Mouse (Mus musculus) MEL (cell line): Measurements from ENCODE around the gene Abcc5. TPM values are rescaled to one million over a fixed set of nuclear protein-coding genes. Genes with fewer than 3 reads are reported as not detected.

Source experiments
- DNase-seq: peaks from one replicate; pipeline ENCODE4 v3.0.0; 2011; ENCODE audit warnings: low read depth, low spot score
- H3K27ac ChIP-seq: 2 replicates; pipeline ENCODE4 v1.5.1; 2012; ENCODE audit warnings: low read depth, mild to moderate bottlenecking, control low read depth, low read length, moderate library complexity; ENCODE audit not compliant: control insufficient read depth
- H3K27me3 ChIP-seq, 2 experiments: fragments of 150-350 bp in 1 of 2; sonication (generic) in 1 of 2; 2 replicates each; pipeline ENCODE4 v1.6.1; 2012; ENCODE audit warnings: low read length in 2 of 2, mild to moderate bottlenecking in 2 of 2, improper control_type of control experiment in 1 of 2, moderate library complexity in 1 of 2; ENCODE audit not compliant: insufficient read depth in 2 of 2, control insufficient read depth in 1 of 2
- H3K36me3 ChIP-seq, 2 experiments: 2 replicates each; pipeline ENCODE4 v1.6.1; 2012 to 2014; ENCODE audit warnings: low read length in 2 of 2, improper control_type of control experiment in 1 of 2, inconsistent platforms in 1 of 2, mild to moderate bottlenecking in 1 of 2; ENCODE audit not compliant: insufficient read depth in 2 of 2, control insufficient read depth in 1 of 2
- H3K4me1 ChIP-seq, 2 experiments: fragments of 150-350 bp in 1 of 2; sonication (generic) in 1 of 2; 2 replicates each; pipeline ENCODE4 v1.6.1; 2012; ENCODE audit warnings: low read length in 2 of 2, improper control_type of control experiment in 1 of 2, mild to moderate bottlenecking in 1 of 2; ENCODE audit not compliant: insufficient read depth in 2 of 2, control insufficient read depth in 1 of 2
- H3K4me3 ChIP-seq, 2 experiments: fragments of 150-350 bp in 1 of 2; sonication (generic) in 1 of 2; 2 replicates each; pipeline ENCODE4 v1.5.1; 2012; ENCODE audit warnings: low read depth in 2 of 2, low read length in 2 of 2, mild to moderate bottlenecking in 2 of 2, moderate library complexity in 2 of 2, control low read depth in 1 of 2, improper control_type of control experiment in 1 of 2; ENCODE audit not compliant: control insufficient read depth in 1 of 2, insufficient read depth in 1 of 2
- H3K79me2 ChIP-seq: 2 replicates; pipeline ENCODE4 v1.6.1; 2012; ENCODE audit warnings: mild to moderate bottlenecking, low read length, moderate library complexity; ENCODE audit not compliant: control insufficient read depth, poor library complexity, insufficient read depth
- H3K9ac ChIP-seq: 2 replicates; pipeline ENCODE4 v1.6.1; 2012; ENCODE audit warnings: low read depth, mild to moderate bottlenecking, control low read depth, low read length, moderate library complexity; ENCODE audit not compliant: control insufficient read depth, poor library complexity, severe bottlenecking
- H3K9me3 ChIP-seq: fragments of 150-350 bp; sonication (generic); replicated peaks from 2 replicates; pipeline ENCODE4 v1.6.1; 2012; ENCODE audit warnings: mild to moderate bottlenecking, low read length, improper control_type of control experiment, moderate library complexity; ENCODE audit not compliant: insufficient read depth
- BHLHE40 ChIP-seq: IDR thresholded peaks from 2 replicates; pipeline ENCODE4 v1.6.1; 2012; ENCODE audit warnings: low read depth, mild to moderate bottlenecking, inconsistent platforms, low read length, improper control_type of control experiment, borderline replicate concordance
- CHD1 ChIP-seq: IDR thresholded peaks from 2 replicates; pipeline ENCODE4 v1.6.1; 2012; ENCODE audit warnings: low read depth, mild to moderate bottlenecking, inconsistent platforms, low read length, improper control_type of control experiment
- CHD2 ChIP-seq: IDR thresholded peaks from 2 replicates; pipeline ENCODE4 v1.6.1; 2011; ENCODE audit warnings: low read length, improper control_type of control experiment
- E2F4 ChIP-seq: IDR thresholded peaks from 2 replicates; pipeline ENCODE4 v1.6.1; 2011; ENCODE audit warnings: low read depth, low read length, improper control_type of control experiment, borderline replicate concordance
- ETS1 ChIP-seq: IDR thresholded peaks from 2 replicates; pipeline ENCODE4 v1.6.1; 2012; ENCODE audit warnings: low read depth, mild to moderate bottlenecking, inconsistent platforms, low read length, improper control_type of control experiment, moderate library complexity
- GATA1 ChIP-seq: IDR thresholded peaks from 2 replicates; pipeline ENCODE4 v1.6.1; 2011; ENCODE audit warnings: low read depth, low read length, improper control_type of control experiment
- HCFC1 ChIP-seq: IDR thresholded peaks from 2 replicates; pipeline ENCODE4 v1.6.1; 2012; ENCODE audit warnings: low read depth, mild to moderate bottlenecking, inconsistent platforms, low read length, improper control_type of control experiment, moderate library complexity
- JUND ChIP-seq: IDR thresholded peaks from 2 replicates; pipeline ENCODE4 v1.6.1; 2011; ENCODE audit warnings: low read depth, mild to moderate bottlenecking, improper control_type of control experiment, low read length
- MYC ChIP-seq: IDR thresholded peaks from 2 replicates; pipeline ENCODE4 v1.6.1; 2011; ENCODE audit warnings: low read depth, mild to moderate bottlenecking, low read length, improper control_type of control experiment, moderate library complexity
- NELFE ChIP-seq: IDR thresholded peaks from 2 replicates; pipeline ENCODE4 v1.6.1; 2011; ENCODE audit warnings: low read depth, low read length, improper control_type of control experiment
- NRF1 ChIP-seq: IDR thresholded peaks from 2 replicates; pipeline ENCODE4 v1.6.1; 2014; ENCODE audit warnings: low read depth, mild to moderate bottlenecking, inconsistent platforms, low read length, improper control_type of control experiment, moderate library complexity; ENCODE audit not compliant: poor library complexity, insufficient read depth, severe bottlenecking
- POLR2AphosphoS2 ChIP-seq: IDR thresholded peaks from 2 replicates; pipeline ENCODE4 v1.6.1; 2011; ENCODE audit warnings: low read length, improper control_type of control experiment
- POLR2AphosphoS5 ChIP-seq: IDR thresholded peaks from 2 replicates; pipeline ENCODE4 v1.6.1; 2012; ENCODE audit warnings: low read depth, borderline replicate concordance, mild to moderate bottlenecking, inconsistent platforms, low read length, moderate library complexity, mixed read lengths
- RAD21 ChIP-seq: IDR thresholded peaks from 2 replicates; pipeline ENCODE4 v1.6.1; 2011; ENCODE audit warnings: mild to moderate bottlenecking, low read depth, low read length, improper control_type of control experiment
- SIN3A ChIP-seq: IDR thresholded peaks from 2 replicates; pipeline ENCODE4 v1.6.1; 2012; ENCODE audit warnings: low read length, improper control_type of control experiment, inconsistent platforms
- SMC3 ChIP-seq: IDR thresholded peaks from 2 replicates; pipeline ENCODE4 v1.6.1; 2011; ENCODE audit warnings: low read depth, low read length, improper control_type of control experiment
- TAL1 ChIP-seq: IDR thresholded peaks from 2 replicates; pipeline ENCODE4 v1.6.1; 2012; ENCODE audit warnings: mild to moderate bottlenecking, inconsistent platforms, low read length, moderate library complexity, mixed read lengths
- TBP ChIP-seq: IDR thresholded peaks from 2 replicates; pipeline ENCODE4 v1.8.0; 2011; ENCODE audit warnings: low read depth, low read length, improper control_type of control experiment
- TCF12 ChIP-seq: IDR thresholded peaks from 2 replicates; pipeline ENCODE4 v1.6.1; 2014; ENCODE audit warnings: low read depth, mild to moderate bottlenecking, inconsistent platforms, low read length, improper control_type of control experiment, moderate library complexity
- USF2 ChIP-seq, 2 experiments: IDR thresholded peaks; 2 replicates each; pipeline ENCODE4 v1.6.1; 2011 to 2012; ENCODE audit warnings: improper control_type of control experiment in 2 of 2, low read length in 2 of 2, borderline replicate concordance in 1 of 2, inconsistent platforms in 1 of 2, low read depth in 1 of 2, mild to moderate bottlenecking in 1 of 2; ENCODE audit not compliant: insufficient read depth in 1 of 2
- ZKSCAN1 ChIP-seq: IDR thresholded peaks from 2 replicates; pipeline ENCODE4 v1.6.1; 2012; ENCODE audit warnings: low read depth, mild to moderate bottlenecking, inconsistent platforms, low read length, improper control_type of control experiment, moderate library complexity
- ZMIZ1 ChIP-seq: IDR thresholded peaks from 2 replicates; pipeline ENCODE4 v1.6.1; 2012; ENCODE audit warnings: low read depth, mild to moderate bottlenecking, inconsistent platforms, low read length, improper control_type of control experiment, moderate library complexity
- polyA plus RNA-seq, 2 experiments: library from polyadenylated mRNA; stranded (reverse) in 1 of 2; unstranded in 1 of 2; fragments of >175 nt in 1 of 2; fragments of >200 nt in 1 of 2; gene quantifications; 2 replicates each; pipeline versions ENCODE4 v1.2.1 to v1.2.4; 2012; ENCODE audit warnings: low replicate concordance in 2 of 2, low read depth in 1 of 2; ENCODE audit not compliant: insufficient read length in 2 of 2, insufficient read depth in 1 of 2, missing spikeins in 1 of 2
- total RNA-seq: library from RNA; depleted of rRNA; stranded (reverse); fragments of 300-350 nt; gene quantifications from 2 replicates; pipeline ENCODE4 v1.2.3, GENCODE M21; 2012

Abcc5 gene
- total and polyA plus RNA-seq, 3 experiments, result 17.6 to 31.7 TPM; not detected in 1

GRCm38 (mm10) chr16:20454155-20454654 is 28.0 kb upstream of the Abcc5 start:
- no peaks in the 10 kb centered on the region for H3K79me2 ChIP-seq
- no peaks in the 10 kb centered on the region for H3K27me3 ChIP-seq
- no peak overlapping the region for H3K27ac ChIP-seq
- peak; percentile 37 for DNase-seq
- no peaks in the 10 kb centered on the region; a peak in 1 of 4 replicates for H3K4me1 ChIP-seq
- no peaks in the 10 kb centered on the region for H3K9me3 ChIP-seq
- TF ChIP-seq SMC3, result no peak
- TF ChIP-seq CHD1, result no peak
- TF ChIP-seq HCFC1, result no peak
- no peak for TF ChIP-seq NELFE
- TF ChIP-seq TCF12, result no peak
- TF ChIP-seq TAL1, result no peak
- no peak for TF ChIP-seq JUND
- no peak for TF ChIP-seq TBP
- no peak for TF ChIP-seq MYC
- TF ChIP-seq RAD21, result no peak
- no peak for TF ChIP-seq ETS1
- TF ChIP-seq BHLHE40, result no peak
- TF ChIP-seq E2F4, result no peak
- no peak overlapping the region for H3K4me3 ChIP-seq
- H3K9ac ChIP-seq, result no peak overlapping the region
- no peaks in the 10 kb centered on the region; a peak in 1 of 4 replicates for H3K36me3 ChIP-seq

- no peak for TF ChIP-seq JUND
- no peak for TF ChIP-seq USF2 (IDR thresholded peaks at IDR 0.05; ENCODE audit: borderline replicate concordance in 1 of 2, insufficient read depth in 1 of 2, low read depth in 1 of 2, low read length in 2 of 2)
- TF ChIP-seq CHD2, result no peak
- no peak for TF ChIP-seq ZKSCAN1
- no peak for TF ChIP-seq NRF1
- TF ChIP-seq BHLHE40, result no peak
- TF ChIP-seq GATA1, result no peak
- no peak for TF ChIP-seq NELFE
- no peak for TF ChIP-seq MYC
- TF ChIP-seq SIN3A, result no peak
- TF ChIP-seq ZMIZ1, result no peak
- TF ChIP-seq HCFC1, result no peak
- no peak for TF ChIP-seq POLR2AphosphoS5
- TF ChIP-seq RAD21, result no peak
- no peak for TF ChIP-seq TCF12
- TF ChIP-seq ETS1, result no peak
- no peak for TF ChIP-seq POLR2AphosphoS2
- no peaks in the 10 kb centered on the region for H3K36me3 ChIP-seq
- H3K27ac ChIP-seq, result no peak overlapping the region
These were observed 25.6 kb upstream of the Abcc5 start for GRCm38 (mm10) chr16:20451774-20452173.

More at GRCm38 (mm10) chr16:20451774-20452173, 25.6 kb upstream of the Abcc5 start:
- no peaks in the 10 kb centered on the region for H3K79me2 ChIP-seq
- H3K27me3 ChIP-seq, result no peaks in the 10 kb centered on the region
- no peak overlapping the region for H3K9ac ChIP-seq
- no peak for DNase-seq
- H3K9me3 ChIP-seq, result no peaks in the 10 kb centered on the region
- no peaks in the 10 kb centered on the region for H3K4me1 ChIP-seq
- H3K4me3 ChIP-seq, result no peak overlapping the region
